Mouse (Mus musculus) liver (tissue): ENCODE data around the gene Col11a2.
"Not testable (repeated sequence)": the region's sequence is repeated elsewhere in the genome, so short reads cannot be mapped to it uniquely, and the experiment has no call there.

ENCODE experiments used
- DNase-seq: peaks from one replicate; pipeline ENCODE4 v3.0.0-alpha.2; 2020; ENCODE audit warnings: mixed read lengths

Gene Col11a2

DNA sequence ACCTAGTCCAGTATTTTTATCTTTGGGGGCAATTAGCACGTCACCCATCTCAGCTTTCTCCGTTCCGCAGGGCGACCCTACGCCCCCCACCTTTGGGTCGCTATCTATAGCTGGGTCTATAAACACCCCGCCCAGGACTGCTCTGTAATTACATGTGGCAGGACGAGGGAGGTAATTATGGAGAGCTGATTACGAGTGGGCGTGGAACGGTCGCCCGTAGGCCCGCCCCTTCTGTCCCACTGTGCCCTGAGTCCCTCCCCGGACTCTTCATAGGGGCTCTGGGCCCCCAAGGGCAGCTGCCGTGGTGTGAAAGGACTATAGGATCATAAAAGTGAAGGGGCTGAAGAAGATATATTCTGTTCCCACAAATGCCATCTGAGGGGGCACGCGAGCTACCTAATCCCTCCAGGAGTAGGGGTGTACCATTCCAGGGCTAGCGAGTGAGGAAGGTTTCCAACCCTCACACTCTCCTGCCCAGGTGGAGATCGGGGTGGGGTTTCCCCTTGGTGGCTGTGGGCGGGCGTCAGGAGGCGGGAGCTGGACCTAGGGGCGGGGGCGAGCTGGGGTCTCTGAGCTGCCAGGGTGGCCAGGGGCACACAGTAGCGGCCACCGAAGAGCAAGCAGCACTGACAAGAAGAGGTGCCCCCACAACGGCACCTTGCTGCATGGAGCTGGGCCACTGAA is at the start of gene Col11a2:
Col11a2 (plus strand) TSS at position 560 of the 684 bp plus-strand sequence.
- DNase-seq = no peak

- peak; percentile 65 for DNase-seq
These were observed 47.2 kb upstream of the Col11a2 start for GRCm38 (mm10) chr17:33991788-33992664.

- DNase-seq = no peak
These were observed 44.3 kb upstream of the Col11a2 start for GRCm38 (mm10) chr17:33994959-33995358.

GRCm38 (mm10) chr17:33995651-33996050 is 43.6 kb upstream of the Col11a2 start:
- DNase-seq = no peak

DNA sequence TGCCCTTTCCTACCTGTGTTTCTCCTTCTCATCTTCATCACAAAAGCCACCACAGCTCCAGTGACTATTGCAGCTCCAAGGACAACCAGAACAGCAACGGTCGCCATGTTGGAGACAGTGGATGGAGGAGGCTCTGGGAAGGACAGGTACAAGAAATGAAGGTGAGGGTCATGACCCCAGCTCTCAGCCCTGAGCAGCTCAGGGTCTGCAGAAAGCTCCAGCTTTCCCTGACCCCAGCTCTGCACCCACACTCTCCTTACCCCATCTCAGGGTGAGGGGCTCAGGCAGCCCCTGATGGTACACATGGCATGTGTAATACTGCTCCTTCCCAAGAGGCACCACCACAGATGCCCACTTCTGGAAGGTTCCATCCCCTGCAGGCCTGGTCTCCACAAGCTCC is 42.2 kb upstream of the Col11a2 start:
- DNase-seq = not testable (repeated sequence)

- not testable (repeated sequence) for DNase-seq
These were observed 40.5 kb upstream of the Col11a2 start for GRCm38 (mm10) chr17:33998697-33999096.

DNA sequence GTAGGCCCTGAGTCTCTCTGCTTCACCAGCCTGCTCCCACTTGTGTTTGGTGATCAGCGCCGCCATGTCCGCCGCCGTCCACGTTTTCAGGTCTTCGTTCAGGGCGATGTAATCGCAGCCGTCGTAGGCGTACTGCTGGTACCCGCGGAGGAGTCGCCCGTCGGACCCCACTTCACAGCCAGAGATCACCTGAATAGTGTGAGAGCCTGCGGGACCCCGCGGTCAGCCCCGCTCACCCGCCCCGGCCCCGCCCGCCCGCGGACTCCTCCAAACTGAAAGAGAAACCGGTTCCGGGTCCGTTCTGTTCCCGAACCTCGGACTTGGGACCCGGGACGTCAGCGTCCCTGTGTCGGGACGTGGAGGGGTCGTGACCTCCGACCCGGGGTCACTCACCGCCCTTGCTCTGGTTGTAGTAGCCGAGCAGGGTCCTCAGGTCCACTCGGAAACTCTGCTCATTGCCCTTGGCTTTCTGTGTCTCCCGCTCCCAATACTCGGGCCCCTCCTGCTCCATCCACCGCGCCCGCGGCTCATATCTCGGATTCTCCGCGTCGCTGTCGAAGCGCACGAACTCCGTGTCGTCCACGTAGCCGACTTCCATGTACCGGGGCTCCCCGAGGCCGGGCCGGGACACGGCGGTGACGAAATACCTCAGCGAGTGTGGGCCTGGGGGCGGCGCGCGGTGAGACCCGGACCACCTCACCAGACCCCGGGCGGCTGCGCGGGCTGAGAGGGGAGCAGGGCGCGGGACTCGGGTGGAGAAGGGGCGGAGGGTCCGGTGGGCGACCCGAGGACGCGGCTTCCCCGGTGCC is 39.7 kb upstream of the Col11a2 start:
- DNase-seq = peak; percentile 26

DNA sequence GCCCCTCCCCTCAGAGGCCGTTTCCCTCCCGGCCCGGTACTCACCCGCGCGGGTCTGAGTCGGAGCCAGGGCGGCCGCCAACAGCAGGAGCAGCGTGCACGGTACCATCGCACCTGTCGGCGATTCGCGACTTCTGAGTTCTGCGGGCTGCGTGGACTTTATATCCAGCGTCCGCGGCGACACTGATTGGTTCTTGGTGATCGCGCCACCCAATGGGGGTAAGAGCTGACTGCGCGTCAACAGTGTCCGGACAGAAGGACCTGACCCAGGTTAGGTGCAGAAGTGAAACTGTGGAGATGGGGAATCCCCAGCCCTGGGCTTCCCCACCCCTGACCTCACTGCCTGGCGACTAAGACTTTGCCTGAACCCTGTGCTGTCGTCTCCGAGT is 39.1 kb upstream of the Col11a2 start, which contains the start of gene H2-K1:
H2-K1 (minus strand) TSS at position 198 of the 388 bp plus-strand sequence.
- peak; percentile 83 for DNase-seq

DNA sequence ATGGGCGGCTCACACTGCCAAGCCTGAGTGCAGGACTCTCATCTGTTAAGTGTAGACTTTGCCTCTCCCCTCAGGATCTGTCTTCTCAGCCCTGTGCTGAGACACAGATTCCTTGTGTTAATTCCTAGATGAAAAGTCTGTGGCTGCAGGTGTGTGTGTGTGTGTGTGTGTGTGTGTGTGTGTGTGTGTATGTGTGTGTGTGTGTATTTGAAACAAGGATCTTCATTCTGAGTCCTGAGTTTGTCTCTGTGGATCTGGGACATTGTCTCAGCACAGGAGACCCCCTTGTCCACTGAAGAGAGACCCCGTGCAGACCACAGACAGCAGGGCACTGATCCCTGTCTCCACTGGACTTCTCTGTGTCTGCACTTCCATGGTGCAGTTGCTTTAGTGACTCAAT is 38.4 kb upstream of the Col11a2 start:
- not testable (repeated sequence) for DNase-seq

DNA sequence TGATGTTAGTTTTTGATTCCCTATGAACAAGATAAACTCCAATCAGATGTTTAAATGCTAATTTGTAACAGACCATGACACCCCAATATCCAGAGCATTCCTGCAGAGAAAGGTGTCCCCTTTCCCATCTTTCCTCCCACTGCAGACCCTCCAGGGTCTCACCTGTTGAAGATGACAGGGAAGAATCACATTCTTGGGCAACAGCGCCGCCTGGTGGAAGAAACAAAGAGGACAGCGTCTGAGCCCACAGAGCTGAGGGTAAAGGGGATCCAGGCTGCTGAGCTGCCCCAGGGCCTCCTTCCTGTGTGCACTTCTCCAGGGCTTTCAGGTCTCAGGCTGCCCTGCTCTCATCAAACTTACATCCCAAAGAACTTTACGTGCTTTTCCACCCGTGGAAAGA is 35.8 kb upstream of the Col11a2 start:
- peak; percentile 55 for DNase-seq

DNA sequence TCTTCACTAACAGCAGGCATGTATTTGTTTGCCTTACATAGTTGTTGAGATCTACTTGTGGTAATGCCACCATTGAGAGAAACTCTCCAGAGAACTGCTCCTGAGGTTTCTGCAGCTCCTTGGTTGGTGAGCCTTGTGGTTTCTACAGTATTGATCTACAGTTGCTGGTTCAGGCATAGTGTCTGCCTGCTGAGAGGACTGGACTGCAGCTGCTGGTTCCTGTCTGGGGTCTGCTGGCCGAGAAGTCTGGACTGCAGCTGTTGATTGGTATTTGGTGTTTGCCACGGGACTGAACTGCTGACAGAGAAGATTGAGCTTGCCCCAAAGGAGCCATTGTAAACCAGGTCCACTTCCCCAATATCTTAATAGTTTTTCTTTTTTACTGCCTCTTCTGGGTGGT is 32.7 kb upstream of the Col11a2 start:
- DNase-seq = no peak

DNA sequence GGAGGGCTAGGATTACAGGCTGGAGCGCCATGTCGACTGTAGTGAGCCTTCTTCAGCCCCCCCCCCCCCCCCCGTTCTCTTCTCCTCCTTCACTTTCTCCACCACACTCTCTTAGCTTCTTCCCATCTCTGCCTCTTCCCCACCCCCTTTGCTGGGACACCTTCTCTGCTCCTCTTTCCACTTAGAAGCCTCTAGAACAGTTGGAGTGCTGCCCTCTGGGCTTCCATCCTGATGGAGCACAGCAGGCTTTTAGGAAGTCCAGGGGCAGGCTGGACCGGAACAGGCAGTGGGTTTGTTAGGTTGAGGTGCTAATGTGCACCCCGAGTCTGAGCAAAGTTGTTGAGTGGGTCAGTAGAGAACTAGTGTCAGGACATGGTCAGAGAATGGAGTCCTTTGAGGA is 29.1 kb upstream of the Col11a2 start:
- no peak for DNase-seq

- no peak for DNase-seq
These were observed 25.8 kb upstream of the Col11a2 start for GRCm38 (mm10) chr17:34013436-34013835.

DNA sequence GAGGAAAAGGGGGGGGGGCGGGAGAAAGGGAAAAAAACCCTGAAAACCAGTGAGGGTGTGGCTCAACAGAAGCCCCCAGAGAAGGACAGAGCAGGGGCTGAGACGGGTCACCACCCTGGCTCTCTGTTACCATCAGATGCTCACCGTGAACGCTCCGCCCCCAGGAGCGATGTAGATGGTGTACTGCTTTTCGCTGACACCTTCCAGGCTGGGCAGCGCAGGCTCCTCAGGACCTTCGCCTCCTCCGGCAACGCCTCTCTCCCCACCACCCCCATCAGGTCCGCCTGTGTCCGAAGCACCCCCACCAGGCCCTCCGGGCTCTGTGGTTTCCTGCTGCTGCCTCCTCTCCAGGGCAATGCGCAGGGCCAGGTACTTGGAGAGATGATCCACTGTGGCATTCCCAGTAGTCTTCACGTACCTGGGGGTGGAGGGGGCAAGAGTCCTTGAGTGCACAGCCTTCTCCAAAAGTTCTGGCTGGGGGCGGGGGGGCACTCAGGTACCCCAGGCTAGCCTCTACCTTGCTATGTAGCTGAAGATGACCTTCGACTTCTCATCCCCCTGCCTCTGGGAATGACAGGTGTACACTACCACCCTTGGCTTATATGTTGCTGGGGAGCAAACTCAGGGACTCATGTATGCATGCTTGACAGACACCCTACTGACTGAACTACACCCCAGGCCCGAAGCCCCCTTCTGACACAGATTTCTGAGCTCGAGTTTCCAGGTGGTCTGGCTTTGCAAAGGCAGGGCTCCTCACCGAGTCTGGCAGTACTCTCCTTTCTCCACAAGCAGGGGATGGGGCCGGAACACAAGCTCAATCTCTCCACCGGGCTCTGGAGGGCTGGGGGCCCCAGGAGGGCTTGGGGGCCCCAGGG is 17.5 kb upstream of the Col11a2 start:
- DNase-seq = no peak

DNA sequence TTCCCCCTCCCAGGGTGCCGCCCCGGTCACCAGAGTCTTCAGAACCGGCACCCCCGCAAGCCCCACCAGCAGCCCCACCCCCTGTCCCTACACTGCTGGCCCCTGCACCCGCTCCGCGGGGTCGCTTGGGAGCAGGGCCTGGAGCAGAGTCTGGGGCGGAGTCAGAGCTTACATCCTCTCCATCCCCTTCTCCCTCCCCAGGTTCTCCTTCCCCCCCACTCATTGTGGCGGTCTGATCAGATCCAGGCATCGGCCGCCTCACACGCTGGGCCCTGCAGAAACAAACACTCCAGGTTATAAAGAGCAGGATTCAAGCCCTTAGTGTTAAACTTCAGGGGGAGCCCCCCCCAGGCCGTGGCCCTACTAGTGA is 16.8 kb upstream of the Col11a2 start:
- no peak for DNase-seq

- no peak for DNase-seq
These were observed 16.2 kb upstream of the Col11a2 start for GRCm38 (mm10) chr17:34022987-34023386.

- DNase-seq = no peak
These were observed 15.6 kb upstream of the Col11a2 start for GRCm38 (mm10) chr17:34023678-34024077.

DNA sequence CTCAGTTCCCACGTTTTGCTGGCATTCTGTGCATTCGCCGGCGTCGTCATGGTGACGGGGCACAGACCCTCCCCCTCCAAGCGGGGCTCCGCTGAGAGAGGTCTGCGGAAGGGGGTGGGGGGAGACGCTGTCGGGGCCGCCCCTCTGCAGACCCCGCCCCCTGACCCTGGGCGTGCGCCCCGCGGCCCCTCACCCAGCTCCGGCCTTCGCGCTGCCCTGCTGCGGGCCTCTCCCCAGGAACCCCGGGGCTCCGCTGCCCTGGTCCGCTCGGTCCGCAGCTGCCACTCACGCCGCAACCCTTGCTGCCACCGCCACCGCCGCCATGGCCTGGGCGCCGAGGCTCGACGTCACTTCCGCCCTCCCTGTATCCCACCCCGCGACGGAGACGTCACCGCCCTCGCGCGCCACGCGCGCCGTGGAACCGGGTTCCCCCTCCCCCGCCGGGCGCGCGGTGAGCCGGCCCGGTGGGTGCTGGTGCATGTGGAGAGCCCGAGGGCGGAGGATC is 14.9 kb upstream of the Col11a2 start, which contains the start of gene Ring1:
Ring1 (minus strand) TSS at position 364 of the 505 bp plus-strand sequence.
- DNase-seq = peak; percentile 82

GRCm38 (mm10) chr17:34024861-34025755 is 14.1 kb upstream of the Col11a2 start:
- peak; percentile 34 for DNase-seq

DNA sequence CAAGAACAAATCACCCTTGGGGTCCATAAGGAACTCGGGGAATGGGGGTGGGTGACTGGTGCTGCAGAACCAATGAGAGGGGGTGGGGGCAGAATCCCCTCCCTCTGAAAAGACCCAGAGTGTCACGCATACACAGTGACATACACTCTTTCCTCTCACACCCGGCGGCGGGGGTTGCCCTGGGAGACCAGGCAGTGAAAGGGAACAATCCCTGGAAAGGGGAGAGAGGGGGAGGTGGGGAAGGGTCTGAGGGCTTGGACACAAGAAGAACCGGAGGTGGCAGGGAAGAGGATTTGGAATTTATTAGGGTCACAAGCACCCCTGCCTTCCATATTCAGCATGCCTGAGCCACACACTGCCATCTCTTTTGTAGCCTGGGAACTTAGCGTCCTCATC is 13.5 kb upstream of the Col11a2 start:
- DNase-seq = no peak

DNA sequence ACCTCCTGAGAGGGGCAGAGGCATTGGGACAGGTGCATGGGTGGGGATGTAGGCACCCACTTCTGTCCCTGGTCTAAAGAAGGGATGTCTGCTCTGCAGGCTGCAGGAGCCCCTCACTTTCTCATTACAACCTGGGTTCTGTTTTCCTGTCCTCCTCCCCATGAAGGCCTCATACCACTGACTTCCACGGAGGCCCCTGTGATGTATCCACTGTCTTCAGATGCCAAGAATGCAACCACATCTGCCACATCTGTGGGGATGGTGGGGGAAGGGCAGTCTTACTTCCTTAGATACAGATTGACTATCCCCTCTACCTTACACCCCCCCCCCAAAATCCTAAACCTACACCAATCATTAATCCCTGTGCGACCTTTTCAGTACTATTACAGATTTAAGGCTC is 13.0 kb upstream of the Col11a2 start:
- DNase-seq = no peak
